Mouse (Mus musculus): ENCODE results near the gene Fbxl19. TPM values are rescaled to one million over a fixed set of nuclear protein-coding genes. Genes with fewer than 3 reads are reported as not detected.

Gene Fbxl19
- total and polyA plus RNA-seq, 3 experiments, result 22.4 to 31.7 (median 28.2) TPM

DNA sequence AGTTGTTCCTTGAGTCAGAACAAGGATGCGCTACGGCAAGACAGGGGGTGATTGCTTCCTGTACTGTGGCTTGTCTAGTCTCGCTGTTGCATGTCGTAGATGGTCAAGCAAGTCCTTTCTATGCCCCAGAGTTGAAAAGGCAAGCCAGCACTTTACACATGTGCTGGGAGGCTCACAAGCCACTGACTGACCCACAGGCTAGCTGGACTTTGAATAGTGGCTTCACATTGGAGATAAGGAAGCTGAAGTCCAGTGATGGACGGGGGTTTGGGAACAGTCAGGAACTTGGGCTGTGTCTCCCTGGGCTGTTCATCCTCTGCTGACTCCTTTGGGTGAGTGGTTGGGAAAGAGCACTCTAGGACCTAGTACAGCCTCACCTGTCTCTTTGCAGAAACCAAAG, 7.3 kb downstream of the Fbxl19 start:
- H3K79me2 ChIP-seq (replicated peaks; ENCODE audit: control insufficient read depth, extremely low read depth, insufficient read depth, poor library complexity, severe bottlenecking), result no peaks in the 10 kb centered on the region
- H3K4me1 ChIP-seq (ENCODE audit: control insufficient read depth in 1 of 2, insufficient read depth in 2 of 2), result peaks cover 4 to 23% of the 10 kb centered on the region in 2 experiments; a peak in 3 of 4 replicates
- H3K36me3 ChIP-seq (replicated peaks in 1 of 2; ENCODE audit: control insufficient read depth in 1 of 2, insufficient read depth in 1 of 2, low read length in 1 of 2), result peaks cover 49 to 89% of the 10 kb centered on the region in 2 experiments
- no peak for TF ChIP-seq USF1 (IDR thresholded peaks at IDR 0.05; ENCODE audit: low read depth, low read length)
- TF ChIP-seq KAT2A (IDR thresholded peaks at IDR 0.05; ENCODE audit: insufficient replicate concordance, low read length), result no peak
- no peak for TF ChIP-seq ZC3H11A (IDR thresholded peaks at IDR 0.05; ENCODE audit: low read depth, low read length)
- no peak for TF ChIP-seq MAFK (IDR thresholded peaks at IDR 0.05; ENCODE audit: insufficient replicate concordance, low read length)
- no peak for TF ChIP-seq MXI1 (IDR thresholded peaks at IDR 0.05; ENCODE audit: low read depth, low read length)
- no peak for TF ChIP-seq NELFE (IDR thresholded peaks at IDR 0.05; ENCODE audit: low read depth, low read length)
- no peak for TF ChIP-seq TBP (conservative IDR thresholded peaks at IDR 0.05; ENCODE audit: low read depth, low read length)
- no peak for TF ChIP-seq IRF4 (IDR thresholded peaks at IDR 0.05; ENCODE audit: low read depth, low read length)
- TF ChIP-seq POLR2AphosphoS2 (IDR thresholded peaks at IDR 0.05; ENCODE audit: low read depth, low read length), result no peak
- no peak overlapping the region for H3K9ac ChIP-seq (ENCODE audit: insufficient read depth, low read depth)
- in situ Hi-C loops (cut with MboI; ENCODE audit: low pct_ligation_motif_present, low pct_unique_long_range_greater_than_20kb, low sequenced_read_pairs), result loop anchor here (25.0 kb wide), 1 partner anchor 389 kb away; no protein-coding TSS in a partner anchor
- H3K27me3 ChIP-seq (replicated peaks), result no peaks in the 10 kb centered on the region
- no peak for DNase-seq (ENCODE audit: extremely low read depth)
- no peak overlapping the region for H3K4me2 ChIP-seq (ENCODE audit: insufficient read depth, low read depth, poor library complexity, severe bottlenecking)
- no peak overlapping the region for H3K4me3 ChIP-seq (replicated peaks in 1 of 3; ENCODE audit: low read depth in 2 of 3, low read length in 2 of 3, poor library complexity in 1 of 3)
- no peak overlapping the region for H3K27ac ChIP-seq (ENCODE audit: insufficient read depth, low read depth)
- no peaks in the 10 kb centered on the region for H3K9me3 ChIP-seq (replicated peaks; ENCODE audit: low read length)
- dilution Hi-C loops (cut with MboI; ENCODE audit: extremely low pct_ligation_motif_present, extremely low pct_unique_long_range_greater_than_20kb, low sequenced_read_pairs), result no loop called here

DNA sequence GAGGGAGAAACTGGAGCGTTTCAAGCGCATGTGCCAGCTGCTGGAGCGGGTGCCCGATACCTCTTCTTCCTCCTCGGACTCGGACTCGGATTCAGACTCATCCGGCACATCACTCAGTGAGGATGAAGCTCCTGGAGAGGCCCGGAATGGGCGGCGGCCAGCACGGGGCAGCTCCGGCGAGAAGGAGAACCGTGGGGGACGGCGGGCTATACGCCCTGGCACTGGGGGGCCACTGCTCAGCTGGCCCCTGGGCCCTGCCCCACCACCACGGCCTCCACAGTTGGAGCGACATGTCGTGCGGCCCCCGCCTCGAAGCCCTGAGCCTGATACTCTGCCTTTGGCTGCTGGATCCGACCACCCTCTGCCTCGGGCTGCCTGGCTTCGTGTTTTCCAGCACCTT, 7.7 kb downstream of the Fbxl19 start:
- dilution Hi-C loops (cut with MboI; ENCODE audit: extremely low pct_ligation_motif_present, extremely low pct_unique_long_range_greater_than_20kb, low sequenced_read_pairs) (no loop called here), in situ Hi-C loops (cut with MboI; ENCODE audit: low pct_ligation_motif_present, low pct_unique_long_range_greater_than_20kb, low sequenced_read_pairs) (loop anchor here (25.0 kb wide), 1 partner anchor 390 kb away; no protein-coding TSS in a partner anchor)
- DNase-seq (ENCODE audit: extremely low read depth), result no peak
- H3K9ac ChIP-seq (ENCODE audit: insufficient read depth, low read depth), result no peak overlapping the region
- peaks cover 49 to 94% of the 10 kb centered on the region in 2 experiments for H3K36me3 ChIP-seq (replicated peaks in 1 of 2; ENCODE audit: control insufficient read depth in 1 of 2, insufficient read depth in 1 of 2, low read length in 1 of 2)
- H3K4me3 ChIP-seq (replicated peaks in 1 of 3; ENCODE audit: low read depth in 2 of 3, low read length in 2 of 3, poor library complexity in 1 of 3), result no peak overlapping the region
- H3K4me1 ChIP-seq (ENCODE audit: control insufficient read depth in 1 of 2, insufficient read depth in 2 of 2), result peaks cover under 1 to 21% of the 10 kb centered on the region in 2 experiments; a peak in 3 of 4 replicates
- no peak overlapping the region for H3K27ac ChIP-seq (ENCODE audit: insufficient read depth, low read depth)
- H3K27me3 ChIP-seq (replicated peaks), result no peaks in the 10 kb centered on the region
- TF ChIP-seq MYC (IDR thresholded peaks at IDR 0.05; ENCODE audit: low read depth, low read length) (no peak), GABPA (IDR thresholded peaks at IDR 0.05; ENCODE audit: insufficient replicate concordance, low read depth, low read length) (no peak), EP300 (IDR thresholded peaks at IDR 0.05; ENCODE audit: low read length) (no peak), JUND (conservative IDR thresholded peaks at IDR 0.05; ENCODE audit: low read depth, low read length) (no peak), CHD1 (IDR thresholded peaks at IDR 0.05; ENCODE audit: low read depth, low read length) (no peak), MEF2A (IDR thresholded peaks at IDR 0.05; ENCODE audit: borderline replicate concordance, low read depth, low read length) (no peak), USF2 (conservative IDR thresholded peaks at IDR 0.05; ENCODE audit: low read depth, low read length) (no peak), HCFC1 (IDR thresholded peaks at IDR 0.05; ENCODE audit: low read depth, low read length) (no peak), POLR2A (IDR thresholded peaks at IDR 0.05; ENCODE audit: low read depth, low read length) (no peak), E2F4 (IDR thresholded peaks at IDR 0.05; ENCODE audit: insufficient replicate concordance, low read depth, low read length) (no peak), ZMIZ1 (IDR thresholded peaks at IDR 0.05; ENCODE audit: low read depth, low read length) (no peak), CTCF (conservative IDR thresholded peaks at IDR 0.05 in 1 of 2, IDR thresholded peaks at IDR 0.05 in 1 of 2; ENCODE audit: low read depth in 2 of 2, low read length in 2 of 2) (no peak), TCF12 (IDR thresholded peaks at IDR 0.05; ENCODE audit: low read depth, low read length) (no peak), NELFE (IDR thresholded peaks at IDR 0.05; ENCODE audit: low read depth, low read length) (no peak), MXI1 (IDR thresholded peaks at IDR 0.05; ENCODE audit: low read depth, low read length) (no peak), IRF4 (IDR thresholded peaks at IDR 0.05; ENCODE audit: low read depth, low read length) (no peak), SIN3A (IDR thresholded peaks at IDR 0.05; ENCODE audit: low read length) (no peak), BHLHE40 (IDR thresholded peaks at IDR 0.05; ENCODE audit: low read depth, low read length) (no peak), PAX5 (IDR thresholded peaks at IDR 0.05; ENCODE audit: low read length) (no peak), UBTF (IDR thresholded peaks at IDR 0.05; ENCODE audit: low read depth, low read length) (no peak)
- H3K9me3 ChIP-seq (replicated peaks; ENCODE audit: low read length), result no peaks in the 10 kb centered on the region
- no peaks in the 10 kb centered on the region for H3K79me2 ChIP-seq (replicated peaks; ENCODE audit: control insufficient read depth, extremely low read depth, insufficient read depth, poor library complexity, severe bottlenecking)
- H3K4me2 ChIP-seq (ENCODE audit: insufficient read depth, low read depth, poor library complexity, severe bottlenecking), result no peak overlapping the region

All from CH12.LX (cell line).